Mouse (Mus musculus): ENCODE measurements around the gene Pcolce. TPM values are rescaled to one million over a fixed set of nuclear protein-coding genes. Genes with fewer than 3 reads are reported as not detected.
A peak's percentile ranks its signal among the peaks of the same experiment; 100 is the strongest.

Gene Pcolce
- total RNA-seq (2021), result 1 to 10 TPM; 6.1 to 7.5 TPM
- long read RNA-seq, partial matches to known transcripts, result 0 of 3 reads
- long read RNA-seq, other reads (novel, unspliced or antisense), result 0 of 3 reads

GRCm38 (mm10) chr5:137613550-137613949, at the start of gene Pcolce:
Gene Pcolce (minus strand): TSS chr5:137613784.
- no peak for DNase-seq (ENCODE audit: low spot score in 2 of 2)

GRCm38 (mm10) chr5:137663057-137663456, 49.5 kb upstream of the Pcolce start:
- DNase-seq (ENCODE audit: low spot score in 2 of 2), result no peak

DNA sequence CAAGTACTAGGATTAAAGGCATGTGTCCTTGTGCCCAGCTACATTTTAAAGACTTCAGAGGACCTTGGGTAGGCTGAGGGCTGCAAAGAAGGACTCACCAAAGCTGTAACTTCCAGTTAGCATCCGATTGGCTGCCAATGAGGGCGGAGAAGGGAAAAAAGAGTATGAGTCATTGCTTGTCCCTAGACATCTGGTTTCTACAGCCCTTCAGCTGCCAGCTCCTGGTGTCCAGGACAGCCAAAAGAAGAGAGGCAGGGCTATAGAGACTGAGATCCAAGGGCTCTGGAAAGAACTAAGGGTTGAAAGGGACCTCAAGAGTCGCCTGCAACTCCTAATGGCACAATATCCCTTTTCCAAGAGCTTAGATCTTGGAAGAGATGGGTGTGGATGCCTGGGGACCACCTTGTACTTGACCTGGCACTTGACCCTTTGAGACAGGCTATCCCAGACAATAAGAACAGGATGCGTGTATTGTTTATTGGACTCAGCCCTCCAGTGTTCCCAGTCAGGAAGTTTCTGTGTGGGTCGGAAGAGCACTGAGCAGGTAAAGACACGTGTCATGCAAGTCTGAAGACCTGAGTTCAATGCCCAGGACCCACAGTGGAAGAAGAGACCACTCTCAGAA, 46.6 kb upstream of the Pcolce start:
- no peak for DNase-seq (ENCODE audit: low spot score in 2 of 2)

DNA sequence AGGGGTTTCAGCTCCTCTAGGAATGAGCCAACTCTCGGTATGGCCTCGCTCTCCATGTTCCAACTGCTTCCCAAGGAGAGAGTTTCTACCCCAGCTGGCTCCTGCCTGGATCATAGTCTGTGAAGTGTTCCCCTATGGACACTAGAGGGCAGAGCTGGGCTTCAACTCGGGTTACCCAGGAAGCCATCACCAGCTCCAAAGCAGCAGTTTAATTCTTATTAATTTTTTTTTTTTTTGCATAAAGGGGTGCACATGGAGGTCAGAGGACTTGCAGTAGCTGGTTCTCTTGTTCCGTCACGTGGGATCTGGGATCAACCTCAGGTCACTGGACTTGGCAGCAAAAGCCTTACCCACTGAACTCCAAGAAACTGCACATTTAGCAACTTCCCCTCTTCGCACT, 43.4 kb upstream of the Pcolce start:
- peak; percentile 73 to 88 for DNase-seq (ENCODE audit: low spot score in 2 of 2)

GRCm38 (mm10) chr5:137654746-137655145, 41.2 kb upstream of the Pcolce start:
- DNase-seq (ENCODE audit: low spot score in 2 of 2), result no peak

GRCm38 (mm10) chr5:137653366-137653765, 39.8 kb upstream of the Pcolce start:
- DNase-seq (ENCODE audit: low spot score in 2 of 2), result no peak

GRCm38 (mm10) chr5:137652474-137652873, 38.9 kb upstream of the Pcolce start:
- peak in 1 of 2 experiments; percentile 75 for DNase-seq (ENCODE audit: low spot score in 2 of 2)

- DNase-seq (ENCODE audit: low spot score in 2 of 2), result no peak
These were observed 36.3 kb upstream of the Pcolce start for GRCm38 (mm10) chr5:137649669-137650571.

- no peak for DNase-seq (ENCODE audit: low spot score in 2 of 2)
These were observed 35.7 kb upstream of the Pcolce start for GRCm38 (mm10) chr5:137649251-137649650.

GRCm38 (mm10) chr5:137647827-137648601, 34.4 kb upstream of the Pcolce start:
- no peak for DNase-seq (ENCODE audit: low spot score in 2 of 2)

DNA sequence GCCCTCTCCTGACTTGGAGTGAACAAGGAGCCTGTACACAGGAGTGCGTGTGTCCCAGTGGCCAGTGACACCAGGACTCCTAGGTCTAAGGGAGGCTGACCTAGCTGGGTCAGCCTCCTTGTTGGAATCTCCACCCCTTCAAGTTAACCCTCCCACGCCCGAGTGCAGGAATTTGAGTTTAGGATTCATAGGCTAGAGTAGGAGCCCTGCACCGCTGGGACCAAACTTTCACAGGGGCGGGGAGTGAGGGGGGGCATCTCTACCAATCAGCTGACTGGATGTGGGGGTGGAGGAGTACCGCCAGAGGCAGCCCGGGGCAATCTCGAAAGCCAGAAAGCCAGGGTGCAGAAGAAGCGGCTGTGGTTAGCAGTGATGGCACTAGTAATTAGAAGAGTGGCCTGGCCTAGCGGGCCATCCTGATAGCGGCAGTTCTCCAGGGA, 32.1 kb upstream of the Pcolce start, which contains the start of gene Irs3:
TSS of gene Irs3 (minus strand) at position 63 of the 440 bp plus-strand sequence.
- no peak for DNase-seq (ENCODE audit: low spot score in 2 of 2)

DNA sequence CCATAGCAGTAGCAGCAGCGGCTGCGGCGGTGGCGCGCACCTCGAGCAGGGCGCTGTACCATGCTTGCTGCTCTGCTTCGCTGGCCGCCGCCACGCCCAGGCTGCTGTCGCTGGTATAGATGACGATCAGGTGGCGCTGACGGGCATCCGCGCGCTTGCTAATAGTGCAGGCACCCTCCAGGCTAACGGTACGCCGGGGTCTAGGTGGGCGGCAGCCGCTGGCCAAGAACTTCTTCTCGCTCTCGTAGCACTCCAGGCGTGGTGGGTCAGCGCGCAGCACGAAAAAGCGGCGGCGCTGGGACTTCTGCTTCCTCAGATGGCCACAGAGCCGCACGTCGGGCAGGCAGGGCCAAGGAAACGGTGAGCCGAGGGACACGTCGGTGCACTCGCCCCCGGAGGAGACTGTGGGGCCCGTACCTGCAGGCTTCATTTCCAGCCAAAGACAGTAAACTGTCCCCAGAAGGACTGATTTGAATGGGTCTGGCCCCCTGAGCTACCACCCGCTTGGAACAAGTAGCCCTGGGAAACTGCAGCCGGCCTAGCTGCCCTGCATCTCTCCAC, 31.6 kb upstream of the Pcolce start:
- no peak for DNase-seq (ENCODE audit: low spot score in 2 of 2)

DNA sequence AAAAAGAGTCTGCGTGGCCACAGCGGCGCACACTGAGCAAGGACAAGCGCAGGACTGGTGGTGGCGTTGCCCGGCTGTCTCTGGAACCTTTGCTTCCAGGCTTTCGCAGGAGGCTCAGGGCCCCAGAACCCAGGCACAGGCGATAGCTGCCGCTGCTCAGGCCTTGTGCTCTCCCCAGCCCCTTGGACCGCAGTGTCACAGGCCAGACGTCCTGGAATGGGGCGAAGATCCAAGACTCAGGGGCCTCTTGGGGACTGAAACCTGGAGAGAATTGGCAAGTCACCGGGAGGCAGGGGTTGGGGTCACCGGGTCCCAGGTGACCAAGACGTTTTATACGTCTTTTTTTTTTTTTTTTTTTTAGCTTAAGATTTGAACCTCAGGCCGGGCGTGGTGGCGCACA, 30.9 kb upstream of the Pcolce start:
- DNase-seq (ENCODE audit: low spot score in 2 of 2), result no peak

- DNase-seq (ENCODE audit: low spot score in 2 of 2), result no peak
These were observed 29.3 kb upstream of the Pcolce start for GRCm38 (mm10) chr5:137642886-137643285.

DNA sequence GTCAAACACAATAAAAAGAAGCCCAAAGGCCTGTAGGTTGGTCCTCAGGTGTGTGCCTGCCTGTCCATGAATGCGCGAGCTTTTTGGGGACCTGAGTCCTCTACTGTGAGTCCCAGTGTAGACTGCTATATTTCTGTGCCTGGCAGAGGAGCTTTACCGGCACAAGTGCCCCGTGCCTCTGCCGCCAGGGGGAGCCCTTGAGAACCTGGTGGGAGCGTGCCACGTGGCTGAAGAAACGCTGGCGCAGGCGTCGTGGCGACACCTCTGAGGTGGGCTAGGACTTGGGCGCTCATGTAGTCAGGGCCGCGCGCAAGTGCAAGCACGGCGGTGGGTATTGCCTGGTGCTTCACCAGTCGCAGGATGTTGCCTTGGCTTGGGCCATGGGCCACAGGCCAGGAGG, 27.5 kb upstream of the Pcolce start, which contains the start of gene Sap25:
TSS of gene Sap25 (plus strand) at position 281 of the 400 bp plus-strand sequence.
- no peak for DNase-seq (ENCODE audit: low spot score in 2 of 2)

GRCm38 (mm10) chr5:137639472-137639871, 25.9 kb upstream of the Pcolce start:
- no peak for DNase-seq (ENCODE audit: low spot score in 2 of 2)

DNA sequence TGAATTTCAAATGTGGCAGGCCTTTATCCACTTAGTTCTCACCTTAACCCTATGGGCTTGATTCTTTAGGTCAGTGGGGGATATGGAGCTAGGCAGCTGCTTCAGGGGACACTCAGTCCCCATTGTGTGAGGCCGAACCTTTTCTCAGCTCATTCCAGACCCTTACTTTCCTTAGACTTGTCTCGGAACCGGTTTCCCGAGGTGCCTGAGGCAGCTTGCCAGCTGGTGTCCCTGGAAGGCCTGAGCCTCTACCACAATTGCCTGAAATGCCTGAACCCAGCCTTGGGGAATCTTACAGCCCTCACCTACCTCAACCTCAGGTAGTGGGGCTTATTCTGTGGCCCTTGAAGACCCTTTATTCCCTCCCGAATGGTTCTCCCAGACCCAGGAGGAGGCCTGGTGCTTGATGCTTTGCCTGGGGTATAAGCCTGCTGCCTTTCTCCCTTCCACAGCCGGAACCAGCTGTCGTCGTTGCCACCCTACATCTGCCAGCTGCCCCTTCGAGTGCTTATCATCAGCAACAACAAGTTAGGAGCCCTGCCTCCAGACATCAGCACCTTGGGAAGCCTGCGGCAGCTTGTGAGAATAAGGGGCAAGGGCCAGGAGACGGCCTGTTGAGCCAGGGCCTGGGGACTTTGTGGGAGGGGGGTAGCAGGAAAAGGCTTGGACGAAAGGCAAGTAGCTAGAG, 20.0 kb upstream of the Pcolce start:
- no peak for DNase-seq (ENCODE audit: low spot score in 2 of 2)

DNA sequence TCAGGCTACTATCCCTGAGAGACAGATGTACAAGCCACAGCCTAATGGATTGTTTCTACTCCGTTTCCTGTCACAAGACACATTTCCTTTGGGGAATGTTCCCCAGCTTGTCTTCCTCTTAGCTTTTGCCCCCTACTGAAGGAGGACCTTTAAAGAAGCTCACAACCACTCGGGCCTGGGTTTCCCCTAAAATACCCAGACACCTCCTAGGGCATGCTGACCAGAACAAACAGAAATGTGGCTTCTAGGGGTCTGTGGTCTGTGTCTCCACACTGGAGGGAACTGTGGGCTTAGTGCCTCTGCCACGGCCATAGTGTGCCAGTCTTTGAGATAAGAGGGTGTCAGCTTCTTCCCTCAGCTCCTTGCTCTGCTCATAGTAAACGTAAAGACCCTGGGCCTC, 18.0 kb upstream of the Pcolce start:
- DNase-seq (ENCODE audit: low spot score in 2 of 2), result no peak

DNA sequence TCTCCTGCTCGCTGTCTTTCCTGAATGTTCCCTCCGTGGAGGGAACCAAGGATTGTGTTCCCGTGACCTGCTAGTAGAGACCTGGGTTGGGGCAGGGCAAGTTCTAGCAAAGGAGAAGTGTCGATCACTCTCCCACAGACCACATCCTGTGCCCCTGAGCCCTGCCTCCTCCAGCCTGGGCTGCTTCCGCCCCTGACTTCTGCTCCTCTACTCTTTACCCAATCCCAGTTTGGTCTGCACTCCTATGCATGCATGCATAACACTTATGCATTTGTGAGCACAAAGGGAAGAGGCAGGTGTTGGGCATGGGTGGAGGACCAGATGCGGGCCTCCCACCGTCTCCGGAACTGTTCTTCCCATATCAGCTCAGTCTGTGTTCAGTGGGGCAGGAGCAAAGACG, 17.6 kb upstream of the Pcolce start:
- peak; percentile 41 to 66 for DNase-seq (ENCODE audit: low spot score in 2 of 2)

DNA sequence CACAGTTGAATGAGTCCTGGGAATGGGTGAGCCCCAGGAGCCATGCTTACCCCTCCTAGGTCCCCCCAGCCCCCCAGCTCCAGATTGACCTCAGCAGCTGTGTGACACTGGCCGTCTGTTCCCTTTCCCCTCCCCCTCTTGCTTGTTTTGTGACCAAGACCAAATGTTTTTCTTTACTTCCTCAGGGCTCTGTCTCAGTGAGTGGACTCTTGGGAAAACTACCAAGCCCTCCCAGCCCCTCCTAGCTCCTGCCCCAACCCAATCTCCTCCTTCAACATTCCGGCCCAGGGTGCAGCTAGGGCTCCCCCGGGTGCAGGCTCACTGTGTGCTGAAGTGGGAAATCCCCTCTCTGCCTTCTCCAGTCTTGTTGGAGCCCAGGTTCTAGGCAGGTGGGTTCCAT, 17.0 kb upstream of the Pcolce start:
- no peak for DNase-seq (ENCODE audit: low spot score in 2 of 2)
